Mouse (Mus musculus) thymus, adult 2 months (tissue): ENCODE measurements around the gene Aurkaip1. TPM values are rescaled to one million over a fixed set of nuclear protein-coding genes. Genes with fewer than 3 reads are reported as not detected.
A peak's percentile ranks its signal among the peaks of the same experiment; 100 is the strongest.

ENCODE experiments used
- DNase-seq: peaks from one replicate; pipeline ENCODE4 v3.0.0; 2021
- H3K27ac ChIP-seq: fragments of 200-500 bp; 2 replicates; pipeline ENCODE4 v1.5.1; 2012; ENCODE audit warnings: low read length, control low read depth; ENCODE audit not compliant: control insufficient read depth, insufficient read depth
- H3K27me3 ChIP-seq: fragments of 200-500 bp; 2 replicates; pipeline ENCODE4 v1.6.1; 2012; ENCODE audit warnings: mild to moderate bottlenecking, low read length, moderate library complexity, mixed read lengths; ENCODE audit not compliant: control insufficient read depth, insufficient read depth
- H3K36me3 ChIP-seq: fragments of 200-500 bp; 2 replicates; pipeline ENCODE4 v1.6.1; 2012; ENCODE audit warnings: mild to moderate bottlenecking, low read length, moderate library complexity; ENCODE audit not compliant: control insufficient read depth, insufficient read depth
- H3K4me1 ChIP-seq: fragments of 200-500 bp; replicated peaks from 2 replicates; pipeline ENCODE4 v1.6.1; 2012; ENCODE audit warnings: low read length; ENCODE audit not compliant: control insufficient read depth, insufficient read depth
- H3K4me3 ChIP-seq: fragments of 200-500 bp; 2 replicates; pipeline ENCODE4 v1.5.1; 2012; ENCODE audit warnings: mild to moderate bottlenecking, low read length, control low read depth, moderate library complexity; ENCODE audit not compliant: control insufficient read depth, insufficient read depth
- CTCF ChIP-seq: fragments of 200-500 bp; IDR thresholded peaks from 2 replicates; pipeline ENCODE4 v1.5.1; 2012; ENCODE audit warnings: mild to moderate bottlenecking, control low read depth, low read length, moderate library complexity, borderline replicate concordance; ENCODE audit not compliant: control insufficient read depth, poor library complexity, insufficient read depth; ENCODE audit errors: extremely low read depth
- POLR2A ChIP-seq: fragments of 200-500 bp; IDR thresholded peaks from 2 replicates; pipeline ENCODE4 v1.6.1; 2012; ENCODE audit warnings: mild to moderate bottlenecking, low read length, control low read depth, moderate library complexity; ENCODE audit not compliant: control insufficient read depth, poor library complexity, insufficient read depth; ENCODE audit errors: extremely low read depth
- WGBS: fragments of 180-500 bp; shearing (Covaris S2); methylation state at CpG from one replicate; pipeline ENCODE4 v1.1.7; 2018; 5-methylcytosine and 5-hydroxymethylcytosine counted together
- polyA plus RNA-seq: library from polyadenylated mRNA; depleted of rRNA; stranded (reverse); fragments of >200 nt; gene quantifications from 2 replicates; pipeline ENCODE4 v1.2.3, GENCODE M21; 2012

Gene Aurkaip1
- polyA plus RNA-seq, 1 experiment = 230 TPM

DNA sequence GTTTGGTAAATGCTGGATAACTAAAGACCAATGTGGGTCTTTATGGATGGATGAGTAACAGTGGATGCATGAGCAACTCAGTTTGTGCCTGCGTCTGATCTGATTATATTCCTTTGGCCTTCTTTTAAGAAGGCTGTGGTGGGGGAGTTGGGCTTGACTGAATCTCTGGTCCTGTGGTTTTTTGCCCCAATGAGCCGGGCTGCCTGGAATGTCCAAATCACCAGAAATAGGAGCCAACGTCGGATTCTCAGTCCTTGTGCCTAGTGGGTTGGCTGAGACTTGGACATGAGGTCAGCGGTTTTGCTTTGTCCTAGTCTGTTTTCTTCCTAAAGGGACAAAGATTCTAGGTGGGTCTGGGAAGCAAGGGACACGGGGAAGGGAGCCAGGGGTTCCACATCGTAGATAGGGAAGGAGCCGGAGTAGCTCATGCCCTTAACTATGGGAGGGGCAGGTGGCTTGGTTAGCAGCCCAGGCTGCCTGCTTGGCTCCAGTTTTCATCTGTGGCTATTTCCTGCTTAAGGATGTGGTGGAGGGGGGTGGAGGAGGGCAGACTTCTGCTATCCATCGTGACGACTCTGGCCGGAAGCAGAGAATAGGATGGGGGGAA is 6.4 kb downstream of the Aurkaip1 start:
- WGBS = 29% methylated on average over 11 of the region's 11 CpGs
- no peak for TF ChIP-seq POLR2A
- H3K36me3 ChIP-seq = 0 out of 2 replicates have a peak, but pooled peaks cover 4% of the 10 kb centered on the region
- no peak for DNase-seq
- H3K4me3 ChIP-seq = no peak overlapping the region
- no peaks in the 10 kb centered on the region for H3K27me3 ChIP-seq
- H3K4me1 ChIP-seq = peaks cover 26% of the 10 kb centered on the region
- no peak overlapping the region for H3K27ac ChIP-seq

DNA sequence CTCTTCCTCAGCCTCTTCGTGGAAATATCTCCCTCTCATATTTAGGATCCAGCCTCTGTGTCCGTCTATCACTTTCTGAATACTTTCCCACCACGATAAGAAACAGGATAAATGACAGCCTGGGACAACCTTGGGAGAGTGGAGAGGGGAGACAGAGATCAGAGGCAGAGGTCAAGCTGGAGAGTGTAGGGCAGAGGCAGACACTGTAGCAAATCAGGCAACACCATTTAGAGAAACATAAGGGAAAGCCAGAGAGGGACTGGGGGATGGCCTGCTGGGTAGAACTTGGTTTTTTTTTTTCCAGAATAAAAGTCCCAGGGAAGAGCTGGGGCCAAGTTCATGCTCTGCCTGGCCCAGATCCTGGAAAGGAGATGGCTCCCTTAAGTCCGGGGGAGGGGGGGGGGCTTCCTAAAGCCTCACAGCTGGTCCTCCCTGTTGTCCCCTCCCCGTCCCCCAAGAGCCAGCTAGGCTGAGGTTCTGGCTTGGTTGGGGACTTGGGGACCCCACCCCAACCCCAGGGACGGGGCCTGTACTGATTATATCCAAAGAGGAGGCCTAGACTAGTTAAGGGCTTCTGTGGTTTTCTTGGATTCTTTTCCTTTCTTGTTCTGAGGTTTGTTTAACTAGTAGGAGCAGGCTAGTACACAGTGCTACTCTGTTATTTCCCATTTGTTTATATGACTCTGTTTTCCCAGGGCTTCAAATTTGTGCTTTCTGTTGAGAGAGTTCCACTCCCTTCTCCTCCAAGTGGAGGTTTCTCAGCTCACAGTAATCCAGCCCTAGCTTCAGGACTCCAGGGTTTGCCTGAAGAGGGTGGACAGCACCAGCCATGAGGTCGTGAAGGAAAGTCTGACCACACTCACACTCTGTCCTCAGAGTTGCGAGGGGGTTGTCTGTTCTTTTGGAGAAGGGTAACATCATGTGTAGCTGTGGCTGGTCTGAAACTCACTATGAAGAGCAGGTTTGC is 7.4 kb downstream of the Aurkaip1 start:
- TF ChIP-seq CTCF (no peak), POLR2A (no peak)
- H3K36me3 ChIP-seq = no peaks in the 10 kb centered on the region
- H3K27me3 ChIP-seq = no peaks in the 10 kb centered on the region
- peaks cover 24% of the 10 kb centered on the region for H3K4me1 ChIP-seq
- H3K4me3 ChIP-seq = no peak overlapping the region
- DNase-seq = no peak
- 82% methylated on average over 8 of the region's 8 CpGs for WGBS
- no peak overlapping the region for H3K27ac ChIP-seq

DNA sequence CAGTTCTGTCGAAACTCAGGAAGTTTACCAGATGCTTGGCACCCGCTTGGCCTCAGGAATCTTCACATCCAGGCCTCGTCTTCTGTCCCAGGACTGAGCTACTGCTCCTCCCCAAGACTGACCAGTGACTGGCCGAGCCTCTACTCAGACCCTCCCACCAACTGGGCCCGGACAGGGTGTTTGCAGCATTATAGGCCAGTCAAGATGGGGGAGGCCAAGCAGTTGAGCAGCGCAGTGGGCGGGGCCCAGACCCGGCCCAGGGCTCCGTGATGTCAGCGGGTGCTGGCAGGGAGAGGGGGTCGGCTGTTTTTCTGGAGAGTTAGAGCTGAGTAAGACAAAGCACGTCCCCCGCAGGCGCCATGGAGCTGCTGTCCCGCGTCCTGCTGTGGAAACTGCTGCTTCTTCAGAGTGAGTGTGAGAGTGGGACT is 8.4 kb downstream of the Aurkaip1 start, which contains the start of gene Mxra8:
Gene Mxra8, plus strand, starts transcription at position 198 of the 428 bp plus-strand sequence.
- TF ChIP-seq CTCF = no peak
- TF ChIP-seq POLR2A = no peak
- peak within 1 kb of the TSS; percentile 39; the same call in 1 of the 2 replicates for H3K4me3 ChIP-seq
- H3K36me3 ChIP-seq = no peaks in the 10 kb centered on the region
- H3K27me3 ChIP-seq = no peaks in the 10 kb centered on the region
- WGBS = 83% methylated on average over 16 of the region's 16 CpGs
- H3K4me1 ChIP-seq = peaks cover 21% of the 10 kb centered on the region
- DNase-seq = no peak
- H3K27ac ChIP-seq = no peak within 1 kb of the TSS

DNA sequence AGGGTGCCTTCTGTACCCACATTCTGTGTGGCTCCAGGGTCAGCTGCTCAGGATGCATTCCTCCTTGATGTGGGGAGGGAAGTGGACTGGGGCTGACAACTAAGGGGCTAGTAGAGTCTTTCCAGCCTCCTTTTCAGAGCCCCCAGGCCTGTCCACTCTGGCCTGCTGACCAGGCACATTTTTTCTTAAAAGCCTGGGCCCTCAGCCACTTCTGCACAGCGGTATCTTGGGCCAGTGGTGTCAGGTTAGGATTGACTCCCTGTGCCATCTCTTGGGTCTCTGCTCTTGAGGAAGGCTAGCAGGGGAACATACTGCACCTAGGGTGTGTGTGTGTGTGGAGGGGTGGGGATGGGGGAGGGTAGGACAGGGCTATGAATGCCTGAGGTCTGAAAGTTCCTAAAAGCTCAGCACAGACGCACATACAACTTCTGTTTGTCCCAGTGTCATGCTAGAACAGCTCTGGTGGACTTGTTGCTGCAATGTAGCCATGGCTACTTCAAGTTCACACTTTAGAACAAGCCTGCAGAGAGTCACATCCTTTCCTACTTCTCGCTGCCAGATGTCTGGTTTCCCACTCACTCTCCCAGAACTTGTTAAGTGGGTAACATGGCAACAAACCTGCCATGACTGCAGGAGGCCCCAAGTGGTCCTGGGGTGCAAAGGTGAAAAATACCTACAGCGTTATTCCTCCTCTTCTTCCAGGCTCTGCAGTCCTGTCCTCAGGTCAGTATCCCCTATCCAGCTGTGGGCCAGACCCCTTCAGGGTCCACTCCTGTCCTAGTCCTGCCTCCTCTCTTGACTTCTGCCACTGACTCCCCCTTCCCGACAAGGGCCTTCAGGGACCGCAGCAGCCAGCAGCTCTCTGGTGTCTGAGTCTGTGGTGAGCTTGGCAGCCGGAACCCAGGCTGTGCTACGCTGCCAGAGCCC is 9.3 kb downstream of the Aurkaip1 start:
- no peaks in the 10 kb centered on the region for H3K36me3 ChIP-seq
- H3K4me1 ChIP-seq = peaks cover 21% of the 10 kb centered on the region
- H3K27ac ChIP-seq = no peak overlapping the region
- H3K27me3 ChIP-seq = no peaks in the 10 kb centered on the region
- H3K4me3 ChIP-seq = peak overlapping the region; percentile 39
- no peak for TF ChIP-seq CTCF
- TF ChIP-seq POLR2A = no peak
- WGBS = 22% methylated on average over 8 of the region's 8 CpGs
- DNase-seq = no peak

DNA sequence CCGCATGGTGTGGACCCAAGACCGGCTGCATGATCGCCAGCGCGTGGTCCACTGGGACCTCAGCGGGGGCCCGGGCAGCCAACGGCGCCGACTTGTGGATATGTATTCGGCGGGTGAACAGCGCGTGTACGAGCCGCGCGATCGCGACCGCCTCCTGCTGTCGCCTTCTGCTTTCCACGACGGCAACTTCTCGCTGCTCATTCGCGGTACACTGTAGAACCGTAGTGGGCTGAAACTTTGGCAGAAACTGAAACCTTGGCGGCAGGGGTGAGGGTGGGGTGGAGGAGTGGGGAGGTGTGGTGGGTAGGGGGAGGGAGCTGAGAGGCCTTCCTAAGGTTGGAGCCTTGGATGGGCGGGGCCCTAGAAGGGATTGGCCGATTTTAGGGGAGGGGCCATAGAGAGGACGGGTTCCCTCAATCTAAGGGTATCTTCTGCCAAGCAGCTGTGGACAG is 10.0 kb downstream of the Aurkaip1 start:
- under 1% methylated on average over 32 of the region's 32 CpGs for WGBS
- peak; percentile 64 for DNase-seq
- Histone ChIP-seq H3K4me1 (peaks cover 21% of the 10 kb centered on the region), H3K36me3 (no peaks in the 10 kb centered on the region), H3K4me3 (peak overlapping the region; percentile 39), H3K27ac (no peak overlapping the region), H3K27me3 (no peaks in the 10 kb centered on the region)
- TF ChIP-seq CTCF (peak; percentile 50; the same call in 1 of the 2 replicates), POLR2A (no peak)
